Mouse (Mus musculus) liver, embryonic 14.5 days (tissue): ENCODE measurements at regions not wholly inside any gene's neighbourhood (a gene's known extent, or its start where the extent isn't known, plus 50 kb on each side); places are given as distances from the start of the nearest gene placed in this dataset.

Experiments used
- ATAC-seq: fragments of 200-750 bp; cut with Nextera tagmentation; 2 replicates; pipeline ENCODE4 v1.8.0; 2017; ENCODE audit warnings: moderate number of reproducible peaks, mild to moderate bottlenecking, moderate library complexity; ENCODE audit not compliant: insufficient read depth
- DNase-seq, 3 experiments: peaks; one replicate each; pipeline ENCODE4 v3.0.0-alpha.2; 2012 to 2013; ENCODE audit warnings: low read depth in 3 of 3, low spot score in 3 of 3
- H3K27ac ChIP-seq: fragments of 300-500 bp; sonication (generic); 2 replicates; pipeline ENCODE4 v1.5.1; 2014; ENCODE audit warnings: moderate library complexity, mild to moderate bottlenecking, control low read depth, inconsistent platforms
- H3K27me3 ChIP-seq: fragments of 300-500 bp; sonication (generic); 2 replicates; pipeline ENCODE4 v1.6.1; 2014; ENCODE audit warnings: mild to moderate bottlenecking, low read length, moderate library complexity; ENCODE audit not compliant: control insufficient read depth, insufficient read depth
- H3K36me3 ChIP-seq: fragments of 300-500 bp; sonication (generic); replicated peaks from 2 replicates; pipeline ENCODE4 v1.6.1; 2014; ENCODE audit warnings: low read depth; ENCODE audit not compliant: control insufficient read depth, insufficient read depth
- H3K4me1 ChIP-seq, 2 experiments: fragments of 200-500 bp in 1 of 2; fragments of 300-500 bp in 1 of 2; sonication (generic) in 1 of 2; replicated peaks; 2 replicates each; pipeline ENCODE4 v1.6.1; 2012 to 2014; ENCODE audit warnings: antibody characterized with exemption in 1 of 2, inconsistent platforms in 1 of 2, low read length in 1 of 2; ENCODE audit not compliant: control insufficient read depth in 2 of 2, insufficient read depth in 2 of 2
- H3K4me2 ChIP-seq: fragments of 300-500 bp; sonication (generic); 2 replicates; pipeline ENCODE4 v1.6.1; 2014; ENCODE audit warnings: low read depth, mild to moderate bottlenecking, control low read depth, moderate library complexity
- H3K4me3 ChIP-seq, 2 experiments: fragments of 200-500 bp in 1 of 2; fragments of 300-500 bp in 1 of 2; sonication (generic) in 1 of 2; 2 replicates each; pipeline ENCODE4 v1.5.1; 2012 to 2014; ENCODE audit warnings: low read depth in 2 of 2, low read length in 2 of 2, mild to moderate bottlenecking in 2 of 2, control low read depth in 1 of 2, inconsistent platforms in 1 of 2, moderate library complexity in 1 of 2; ENCODE audit not compliant: insufficient read depth in 1 of 2
- H3K9ac ChIP-seq: fragments of 300-500 bp; sonication (generic); replicated peaks from 2 replicates; pipeline ENCODE4 v1.6.1; 2014; ENCODE audit warnings: mild to moderate bottlenecking, control low read depth, moderate library complexity
- H3K9me3 ChIP-seq: fragments of 300-500 bp; sonication (generic); 2 replicates; pipeline ENCODE4 v1.6.1; 2016; ENCODE audit warnings: low read length, mixed read lengths; ENCODE audit not compliant: control insufficient read depth
- CTCF ChIP-seq: IDR thresholded peaks from 2 replicates; pipeline ENCODE4 v1.5.1; 2016; ENCODE audit warnings: antibody characterized with exemption, low read depth, control low read depth
- EP300 ChIP-seq: IDR thresholded peaks from 2 replicates; pipeline ENCODE4 v1.6.1; 2016; ENCODE audit warnings: antibody characterized with exemption, low read depth
- WGBS: fragments of 180-500 bp; shearing (Covaris S2); extraction: QIAGEN DNeasy Blood & Tissue Kit; methylation state at CpG from one replicate; pipeline ENCODE4 v1.1.7; 2014; ENCODE audit not compliant: insufficient replicate concordance; 5-methylcytosine and 5-hydroxymethylcytosine counted together

DNA sequence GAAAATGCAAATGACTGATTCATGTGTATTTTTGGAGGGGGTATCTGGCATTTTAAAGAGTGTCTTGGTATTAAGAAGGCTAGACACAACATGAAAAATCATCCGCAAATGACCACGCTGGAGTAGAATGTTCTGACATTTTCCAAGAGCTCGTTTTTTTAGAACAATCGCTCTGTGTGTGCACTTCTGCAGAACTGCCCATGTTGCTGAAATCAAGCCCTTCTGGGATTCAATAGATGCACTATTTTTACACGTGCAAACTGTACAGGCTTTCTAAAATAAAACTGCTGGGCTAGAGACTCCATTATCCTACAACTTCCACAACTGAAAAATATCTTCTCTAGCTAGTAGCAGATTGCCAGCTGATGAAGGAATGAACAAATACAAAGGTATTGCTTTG, 160.8 kb upstream of the Clec14a start:
- WGBS: 65% methylated on average over 5 of the region's 5 CpGs
- H3K9me3 ChIP-seq: no peaks in the 10 kb centered on the region
- no peak for ATAC-seq
- no peak overlapping the region for H3K4me3 ChIP-seq
- no peaks in the 10 kb centered on the region for H3K36me3 ChIP-seq
- H3K27ac ChIP-seq: no peak overlapping the region
- no peak for DNase-seq
- TF ChIP-seq CTCF (no peak), EP300 (no peak)
- no peaks in the 10 kb centered on the region for H3K4me1 ChIP-seq
- no peak overlapping the region for H3K9ac ChIP-seq
- H3K4me2 ChIP-seq: no peak overlapping the region
- no peaks in the 10 kb centered on the region for H3K27me3 ChIP-seq

- no peak overlapping the region for H3K4me3 ChIP-seq
- 70% methylated on average over 6 of the region's 6 CpGs for WGBS
- H3K36me3 ChIP-seq: no peaks in the 10 kb centered on the region
- no peaks in the 10 kb centered on the region for H3K9me3 ChIP-seq
- no peak for DNase-seq
- no peak overlapping the region for H3K27ac ChIP-seq
- no peak overlapping the region for H3K4me2 ChIP-seq
- H3K27me3 ChIP-seq: no peaks in the 10 kb centered on the region
- H3K9ac ChIP-seq: no peak overlapping the region
- TF ChIP-seq CTCF: no peak
- ATAC-seq: no peak
- H3K4me1 ChIP-seq: no peaks in the 10 kb centered on the region
Measured at GRCm38 (mm10) chr12:58426758-58427157, 157.7 kb upstream of the Clec14a start.

GRCm38 (mm10) chr12:58425961-58426360, 156.9 kb upstream of the Clec14a start:
- no peak for DNase-seq
- ATAC-seq: no peak
- no peaks in the 10 kb centered on the region for H3K9me3 ChIP-seq
- no peaks in the 10 kb centered on the region for H3K4me1 ChIP-seq
- H3K27me3 ChIP-seq: no peaks in the 10 kb centered on the region
- H3K9ac ChIP-seq: no peak overlapping the region
- no peak overlapping the region for H3K27ac ChIP-seq
- H3K36me3 ChIP-seq: no peaks in the 10 kb centered on the region
- TF ChIP-seq EP300 (no peak), CTCF (no peak)
- 46% methylated on average over 4 of the region's 4 CpGs for WGBS
- H3K4me2 ChIP-seq: no peak overlapping the region
- no peak overlapping the region for H3K4me3 ChIP-seq

- no peak for TF ChIP-seq CTCF
- no peak for TF ChIP-seq EP300
- no peak overlapping the region for H3K4me3 ChIP-seq
- ATAC-seq (no peak), DNase-seq (no peak)
- H3K9me3 ChIP-seq: no peaks in the 10 kb centered on the region
- H3K4me1 ChIP-seq: no peaks in the 10 kb centered on the region
- H3K9ac ChIP-seq: no peak overlapping the region
- WGBS: 10% methylated on average over 1 of the region's 1 CpGs
- H3K27me3 ChIP-seq: no peaks in the 10 kb centered on the region
- no peak overlapping the region for H3K4me2 ChIP-seq
- no peaks in the 10 kb centered on the region for H3K36me3 ChIP-seq
- H3K27ac ChIP-seq: no peak overlapping the region
Measured at GRCm38 (mm10) chr12:58423581-58423980, 154.5 kb upstream of the Clec14a start.

- no peak for TF ChIP-seq EP300
- no peak for TF ChIP-seq CTCF
- no peaks in the 10 kb centered on the region for H3K4me1 ChIP-seq
- WGBS: 41% methylated on average over 3 of the region's 3 CpGs
- H3K27ac ChIP-seq: no peak overlapping the region
- no peak overlapping the region for H3K9ac ChIP-seq
- no peak overlapping the region for H3K4me2 ChIP-seq
- H3K36me3 ChIP-seq: no peaks in the 10 kb centered on the region
- ATAC-seq (no peak), DNase-seq (no peak)
- H3K27me3 ChIP-seq: no peaks in the 10 kb centered on the region
- no peak overlapping the region for H3K4me3 ChIP-seq
- no peaks in the 10 kb centered on the region for H3K9me3 ChIP-seq
Measured at GRCm38 (mm10) chr12:58401904-58402303, 132.8 kb upstream of the Clec14a start.

DNA sequence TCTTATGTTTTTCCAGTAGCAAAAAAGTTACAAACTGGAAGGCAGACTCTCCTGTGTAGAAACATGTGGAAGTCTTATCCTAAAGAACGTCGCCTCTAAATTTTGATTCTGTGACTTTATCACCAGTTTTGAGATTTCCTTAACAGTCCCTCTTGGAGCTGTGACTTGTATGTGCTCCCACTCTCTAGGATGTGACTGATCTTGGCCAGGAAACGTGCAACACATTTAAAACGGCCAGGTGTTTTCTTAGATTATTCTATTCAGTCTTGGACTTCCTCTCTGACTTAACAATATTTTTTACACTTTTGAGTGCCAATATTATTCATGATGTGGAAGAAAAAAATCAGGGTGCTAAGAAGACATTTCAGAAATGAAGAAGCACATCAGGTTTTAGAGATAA, 91.2 kb upstream of the Clec14a start:
- H3K9me3 ChIP-seq: no peaks in the 10 kb centered on the region
- no peak overlapping the region for H3K4me2 ChIP-seq
- H3K4me3 ChIP-seq: no peak overlapping the region
- H3K9ac ChIP-seq: no peak overlapping the region
- ATAC-seq (no peak), DNase-seq (no peak)
- no peak overlapping the region for H3K27ac ChIP-seq
- WGBS: 43% methylated on average over 4 of the region's 4 CpGs
- H3K4me1 ChIP-seq: no peaks in the 10 kb centered on the region
- no peaks in the 10 kb centered on the region for H3K36me3 ChIP-seq
- no peaks in the 10 kb centered on the region for H3K27me3 ChIP-seq
- TF ChIP-seq EP300 (no peak), CTCF (no peak)
